Mouse (Mus musculus) embryonic fibroblast, embryonic 13.5 days (primary cell): ENCODE measurements around the gene Il15ra. TPM values are rescaled to one million over a fixed set of nuclear protein-coding genes. Genes with fewer than 3 reads are reported as not detected.

Source experiments
- H3K27ac ChIP-seq: 2 replicates; pipeline ENCODE4 v1.5.1; 2012; ENCODE audit warnings: low read length, control low read depth, inconsistent platforms; ENCODE audit not compliant: insufficient read depth
- H3K4me1 ChIP-seq: 2 replicates; pipeline ENCODE4 v1.6.1; 2011; ENCODE audit warnings: low read length; ENCODE audit not compliant: control insufficient read depth, insufficient read depth
- H3K4me3 ChIP-seq: 2 replicates; pipeline ENCODE4 v1.5.1; 2011; ENCODE audit warnings: mild to moderate bottlenecking, control low read depth, low read length; ENCODE audit not compliant: insufficient read depth
- CTCF ChIP-seq: IDR thresholded peaks from 2 replicates; pipeline ENCODE4 v1.5.1; 2011; ENCODE audit warnings: mild to moderate bottlenecking, control low read depth, low read length, moderate library complexity, borderline replicate concordance; ENCODE audit not compliant: insufficient read depth
- POLR2A ChIP-seq: IDR thresholded peaks from 2 replicates; pipeline ENCODE4 v1.6.1; 2011; ENCODE audit warnings: low read depth, mild to moderate bottlenecking, control low read depth, low read length, moderate library complexity
- polyA plus RNA-seq: library from polyadenylated mRNA; stranded (reverse); fragments of >200 nt; gene quantifications from 2 replicates; pipeline ENCODE4 v1.2.4, GENCODE M21; 2011; ENCODE audit warnings: low read depth; ENCODE audit not compliant: missing spikeins, insufficient read length

Gene Il15ra
- polyA plus RNA-seq, 1 experiment: 10.9 TPM

- no peak overlapping the region for H3K4me3 ChIP-seq
- H3K27ac ChIP-seq: no peak overlapping the region
- no peaks in the 10 kb centered on the region for H3K4me1 ChIP-seq
- TF ChIP-seq POLR2A: no peak
Observed at GRCm38 (mm10) chr2:11679626-11680025, 25.5 kb upstream of the Il15ra start.

- TF ChIP-seq POLR2A (no peak), CTCF (no peak)
- Histone ChIP-seq H3K4me3 (no peak overlapping the region), H3K4me1 (no peaks in the 10 kb centered on the region), H3K27ac (no peak overlapping the region)
Observed at GRCm38 (mm10) chr2:11682712-11683111, 22.4 kb upstream of the Il15ra start.

DNA sequence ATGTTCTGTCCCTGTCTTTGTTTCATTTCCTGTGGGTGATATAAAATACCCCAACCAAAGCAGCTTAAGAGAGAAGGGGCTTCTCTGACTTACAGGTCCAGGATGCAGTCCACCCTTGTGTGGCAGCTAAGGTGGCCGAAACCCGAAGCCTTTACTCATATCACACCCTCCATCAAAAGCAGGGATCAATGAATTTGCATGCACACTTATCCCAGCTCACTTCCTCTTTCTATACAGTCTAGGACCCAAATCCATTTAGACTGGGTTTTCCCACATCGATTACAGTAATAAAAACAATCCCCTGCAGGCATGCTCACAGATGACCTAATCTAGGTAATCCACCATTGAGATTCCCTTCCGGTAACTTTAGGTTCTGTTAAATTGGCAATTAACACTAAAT, 18.6 kb upstream of the Il15ra start:
- Histone ChIP-seq H3K27ac (no peak overlapping the region), H3K4me3 (no peak overlapping the region), H3K4me1 (no peaks in the 10 kb centered on the region)
- TF ChIP-seq POLR2A (no peak), CTCF (no peak)

DNA sequence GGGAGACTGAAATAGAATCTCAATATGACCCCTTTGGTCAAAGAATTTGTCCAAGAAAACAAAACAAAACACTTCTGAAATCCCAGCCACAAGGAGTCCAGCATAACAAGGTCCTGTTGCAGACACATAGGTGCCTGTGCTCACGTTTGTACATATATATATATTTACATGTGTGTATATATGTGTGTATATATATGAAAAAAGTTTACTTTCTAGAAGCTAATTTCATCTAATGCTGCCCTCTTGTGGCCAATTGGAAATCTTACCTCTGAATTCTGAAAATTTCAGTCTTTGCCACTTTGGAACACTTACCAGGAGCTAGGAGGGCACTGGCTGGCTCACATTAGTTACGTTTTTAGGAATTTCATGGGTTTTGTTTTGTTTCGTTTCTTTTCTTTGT, 17.7 kb upstream of the Il15ra start:
- TF ChIP-seq POLR2A (no peak), CTCF (no peak)
- Histone ChIP-seq H3K4me1 (no peaks in the 10 kb centered on the region), H3K4me3 (no peak overlapping the region), H3K27ac (no peak overlapping the region)

- H3K4me3 ChIP-seq: no peak overlapping the region
- H3K4me1 ChIP-seq: no peaks in the 10 kb centered on the region
- TF ChIP-seq CTCF: no peak
- TF ChIP-seq POLR2A: no peak
Observed at GRCm38 (mm10) chr2:11690201-11690890, 14.7 kb upstream of the Il15ra start.

GRCm38 (mm10) chr2:11693352-11693751, 11.7 kb upstream of the Il15ra start:
- H3K4me1 ChIP-seq: no peaks in the 10 kb centered on the region
- TF ChIP-seq CTCF (no peak), POLR2A (no peak)
- H3K4me3 ChIP-seq: no peak overlapping the region
- H3K27ac ChIP-seq: no peak overlapping the region

More at GRCm38 (mm10) chr2:11690201-11690890, 14.7 kb upstream of the Il15ra start:
- no peak overlapping the region for H3K27ac ChIP-seq

DNA sequence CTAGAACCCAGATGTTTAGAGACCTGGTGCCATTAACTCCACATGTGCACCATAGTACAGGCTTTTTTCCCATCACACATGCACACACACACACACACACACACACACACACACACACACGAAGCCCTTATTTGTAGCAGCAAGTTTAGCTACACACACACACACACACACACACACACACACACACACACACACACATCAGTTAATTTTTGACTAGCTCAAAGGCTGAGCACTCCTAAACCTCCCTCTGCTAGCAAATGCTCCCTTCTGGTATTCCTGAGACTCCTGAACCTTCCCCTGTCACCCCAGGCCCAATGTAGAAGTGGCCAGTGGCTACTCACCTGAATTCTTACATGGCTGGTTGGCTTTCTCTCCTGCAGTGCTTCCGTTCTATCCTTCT, 11.0 kb upstream of the Il15ra start:
- Histone ChIP-seq H3K4me3 (no peak overlapping the region), H3K4me1 (no peaks in the 10 kb centered on the region), H3K27ac (no peak overlapping the region)
- TF ChIP-seq CTCF: no peak
- TF ChIP-seq POLR2A: no peak

DNA sequence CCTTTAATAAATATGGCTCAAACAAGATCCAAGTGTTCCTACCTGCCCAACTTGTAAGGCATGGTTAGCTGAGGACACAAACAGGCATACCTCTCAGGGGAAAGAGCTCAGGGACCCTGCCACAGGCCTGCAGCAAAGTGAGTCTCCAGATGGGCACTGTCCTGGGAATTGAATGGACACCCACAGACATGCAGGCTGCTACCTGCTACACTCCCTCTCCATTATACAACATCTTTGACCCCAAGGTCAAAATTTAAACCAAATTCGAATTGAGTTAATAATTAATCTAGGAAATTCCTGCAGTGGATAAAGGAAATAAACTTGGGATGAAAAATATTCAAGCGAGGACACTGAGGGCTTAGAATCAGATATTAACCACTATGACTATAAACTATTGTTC, 9.2 kb upstream of the Il15ra start:
- no peak overlapping the region for H3K27ac ChIP-seq
- no peak overlapping the region for H3K4me3 ChIP-seq
- TF ChIP-seq POLR2A: no peak
- TF ChIP-seq CTCF: no peak
- no peaks in the 10 kb centered on the region for H3K4me1 ChIP-seq

DNA sequence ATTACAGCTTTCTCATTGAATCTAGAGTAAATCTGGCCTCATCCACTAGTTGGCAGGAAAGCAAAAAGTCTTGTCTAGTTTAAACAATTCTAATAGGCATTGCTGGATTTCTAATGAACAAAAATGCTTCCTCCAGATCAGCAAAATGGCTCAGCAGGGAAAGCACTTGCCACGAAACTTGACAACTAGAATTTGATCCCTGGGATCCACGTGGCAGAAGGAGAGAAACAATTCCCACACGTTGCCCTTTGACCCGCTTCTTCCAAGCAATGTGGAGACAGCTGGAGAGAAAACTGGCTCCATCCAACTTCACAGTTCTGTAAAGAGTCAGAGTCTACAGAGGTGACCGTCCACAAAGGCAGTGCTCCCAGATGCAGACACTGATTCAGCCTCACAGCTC, 6.1 kb upstream of the Il15ra start:
- Histone ChIP-seq H3K4me1 (no peaks in the 10 kb centered on the region), H3K4me3 (no peak overlapping the region), H3K27ac (no peak overlapping the region)
- TF ChIP-seq CTCF: no peak
- no peak for TF ChIP-seq POLR2A

DNA sequence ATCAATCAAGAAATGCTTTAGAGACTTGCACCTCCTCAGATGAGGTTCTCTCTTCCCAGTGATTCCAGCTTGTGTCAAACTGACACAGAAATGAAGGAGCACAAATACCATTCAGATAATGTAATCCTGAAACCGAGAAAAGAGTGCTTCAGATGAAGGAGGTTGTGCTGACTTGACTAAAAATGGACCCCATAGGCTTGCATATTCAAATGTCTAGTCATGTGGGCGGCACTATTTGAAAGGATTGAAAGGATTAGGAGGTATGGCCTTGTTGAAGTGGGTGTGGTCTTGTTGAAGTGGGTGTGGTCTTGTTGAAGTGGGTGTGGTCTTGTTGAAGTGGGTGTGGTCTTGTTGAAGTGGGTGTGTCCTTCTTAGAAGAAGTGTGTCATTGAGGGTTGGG, 5.2 kb upstream of the Il15ra start:
- Histone ChIP-seq H3K27ac (no peak overlapping the region), H3K4me1 (no peaks in the 10 kb centered on the region), H3K4me3 (no peak overlapping the region)
- no peak for TF ChIP-seq CTCF

DNA sequence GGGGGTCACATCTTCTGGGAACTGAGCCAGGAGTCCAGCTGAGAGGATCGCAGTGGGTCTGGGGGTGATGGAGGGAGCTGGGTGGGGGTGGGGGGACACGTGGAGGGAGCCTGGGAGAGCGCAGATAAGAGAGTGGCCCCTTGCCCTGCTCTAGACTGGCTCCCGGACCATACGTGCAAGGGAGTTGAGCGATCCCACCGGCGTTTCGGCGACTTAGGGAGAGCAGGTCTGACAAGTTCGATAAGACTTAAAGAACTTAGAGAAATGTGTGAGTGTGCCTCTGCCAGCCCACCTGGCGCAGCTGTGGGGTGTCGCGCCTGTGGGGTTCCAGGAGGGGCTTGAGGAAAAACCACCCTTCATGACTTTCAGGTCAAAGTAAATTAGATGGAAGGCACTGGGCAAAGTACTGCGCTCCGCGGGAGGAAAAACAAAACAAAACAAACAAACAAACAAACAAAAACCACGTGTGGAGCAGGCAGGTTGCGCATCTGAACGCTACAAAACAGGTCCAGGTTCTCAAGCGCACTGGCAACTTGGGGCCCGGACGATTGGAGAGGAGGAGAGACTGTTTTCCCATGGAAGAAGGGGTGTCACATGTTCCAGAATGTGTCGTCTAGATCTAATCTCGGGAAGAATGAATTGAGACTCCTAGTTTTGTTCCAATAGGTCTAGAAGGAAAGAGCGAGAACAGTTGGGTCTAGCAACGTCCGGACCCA, 1.1 kb downstream of the Il15ra start:
- TF ChIP-seq POLR2A (no peak), CTCF (no peak)
- peak overlapping the region; percentile 20; the same call in 1 of the 2 replicates for H3K27ac ChIP-seq
- H3K4me1 ChIP-seq: peaks cover 7% of the 10 kb centered on the region; the same call in 1 of the 2 replicates
- peak overlapping the region; percentile 73 for H3K4me3 ChIP-seq
